8 mouse cellular contexts compared by ENCODE assay signal in the genomic region with DNA sequence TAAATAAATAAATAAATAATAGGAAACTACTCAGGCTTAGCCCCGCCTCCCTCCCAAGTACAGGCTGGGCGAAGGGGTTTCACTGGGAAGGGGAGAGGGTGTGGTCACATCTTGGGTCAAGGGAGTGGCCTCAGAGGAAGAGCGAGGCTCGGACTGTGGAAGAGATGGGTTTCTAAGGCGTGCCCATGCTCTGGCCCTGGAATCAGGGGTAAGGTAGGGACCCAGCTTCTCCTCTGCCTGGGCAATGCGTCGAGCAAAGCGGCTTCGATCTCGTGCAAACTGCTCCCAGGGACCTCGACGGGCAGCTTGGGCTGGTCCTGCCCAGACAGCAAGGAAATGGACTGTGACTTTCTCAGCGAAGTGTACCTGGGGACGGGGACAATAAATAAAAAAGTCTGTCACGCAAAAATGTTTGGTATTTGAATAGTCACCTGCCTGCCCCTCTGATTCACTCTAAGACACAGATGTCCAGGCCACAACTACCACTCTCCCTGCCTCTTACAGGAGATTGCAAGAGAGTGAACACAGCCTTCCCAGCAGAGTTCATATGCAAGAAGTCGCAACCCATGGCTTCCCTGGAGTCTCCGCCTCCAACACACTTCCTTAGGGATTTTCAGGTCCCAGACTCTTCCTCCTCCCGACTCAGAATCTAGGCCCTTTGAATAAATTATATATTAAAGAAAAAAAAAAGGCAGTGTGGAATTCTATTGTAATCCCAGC. TPM values are rescaled to one million over a fixed set of nuclear protein-coding genes. Genes with fewer than 3 reads are reported as not detected.
A peak's percentile ranks its signal among the peaks of the same experiment; 100 is the strongest.
DNase-seq lines count a peak whose midpoint lies in the region; ATAC-seq and TF ChIP-seq lines count a peak whose summit lies in the region.

No protein-coding gene starts in this region.

- H3K79me2 ChIP-seq in liver, adult 2 months (ENCODE audit: control insufficient read depth, insufficient read depth, low read length), result peaks cover 8% of the 10 kb centered on the region

- 64% methylated on average over 18 of the region's 18 CpGs for WGBS in heart, embryonic 12.5 days
- 69% methylated on average over 18 of the region's 18 CpGs for WGBS in embryonic facial prominence, embryonic 15.5 days
- 78% methylated on average over 18 of the region's 18 CpGs for WGBS in liver, adult 2 months

- H3K4me1 ChIP-seq in heart, embryonic 12.5 days (replicated peaks), result peaks cover 27% of the 10 kb centered on the region
- H3K4me1 ChIP-seq in ES-E14 (ENCODE audit: control insufficient read depth in 2 of 2, insufficient read depth in 2 of 2, low read length in 2 of 2, poor library complexity in 1 of 2), result peaks cover 2 to 26% of the 10 kb centered on the region in 2 experiments; a peak in 2 of 4 replicates
- peaks cover 36% of the 10 kb centered on the region for H3K4me1 ChIP-seq in embryonic facial prominence, embryonic 15.5 days
- peaks cover 11% of the 10 kb centered on the region for H3K4me1 ChIP-seq in liver, adult 2 months (ENCODE audit: control insufficient read depth, insufficient read depth, low read length)

- ATAC-seq in heart, embryonic 12.5 days (ENCODE audit: insufficient number of reproducible peaks, low FRiP score), result peak; percentile 46; the same call in 1 of the 2 replicates
- ATAC-seq in embryonic facial prominence, embryonic 15.5 days (ENCODE audit: insufficient number of reproducible peaks, low FRiP score, low TSS enrichment, low read depth), result no peak

- in situ Hi-C loops in ES-E14 (cut with MboI; ENCODE audit: low sequenced_read_pairs in 2 of 2, unreplicated experiment in 2 of 2), result no loop called here

- H3K9me3 ChIP-seq in heart, embryonic 12.5 days (replicated peaks), result no peaks in the 10 kb centered on the region
- no peaks in the 10 kb centered on the region for H3K9me3 ChIP-seq in ES-E14 (ENCODE audit: control insufficient read depth, insufficient read depth, low read depth, low read length)
- H3K9me3 ChIP-seq in embryonic facial prominence, embryonic 15.5 days (replicated peaks), result no peaks in the 10 kb centered on the region

- no peak for TF ChIP-seq CTCF in liver, adult 2 months (IDR thresholded peaks at IDR 0.05; ENCODE audit: low read depth, low read length)

- H3K4me2 ChIP-seq in heart, embryonic 12.5 days, result peak overlapping the region; percentile 77
- peak overlapping the region; percentile 11; the same call in 1 of the 2 replicates for H3K4me2 ChIP-seq in embryonic facial prominence, embryonic 15.5 days (replicated peaks)

- H3K36me3 ChIP-seq in heart, embryonic 12.5 days, result peaks cover 17% of the 10 kb centered on the region
- H3K36me3 ChIP-seq in ES-E14 (ENCODE audit: control insufficient read depth, insufficient read depth, low read length, poor library complexity, severe bottlenecking), result peaks cover 20% of the 10 kb centered on the region
- peaks cover 7% of the 10 kb centered on the region; the same call in 1 of the 2 replicates for H3K36me3 ChIP-seq in embryonic facial prominence, embryonic 15.5 days
- peaks cover 3% of the 10 kb centered on the region; the same call in 1 of the 2 replicates for H3K36me3 ChIP-seq in liver, adult 2 months (ENCODE audit: control insufficient read depth, insufficient read depth, low read length)

- peak overlapping the region; percentile 63 for H3K9ac ChIP-seq in heart, embryonic 12.5 days
- peak overlapping the region; percentile 20; the same call in 1 of the 2 replicates for H3K9ac ChIP-seq in ES-E14 (ENCODE audit: insufficient read depth, low read depth, low read length, poor library complexity, severe bottlenecking)
- no peak overlapping the region for H3K9ac ChIP-seq in embryonic facial prominence, embryonic 15.5 days
- no peak overlapping the region for H3K9ac ChIP-seq in liver, adult 2 months (ENCODE audit: low read depth, low read length)

- peak overlapping the region; percentile 72 for H3K27ac ChIP-seq in heart, embryonic 12.5 days (ENCODE audit: poor library complexity, severe bottlenecking)
- H3K27ac ChIP-seq in ES-E14 (ENCODE audit: insufficient read depth, low read depth, low read length, poor library complexity, severe bottlenecking), result peak overlapping the region; percentile 18; the same call in 1 of the 2 replicates
- H3K27ac ChIP-seq in embryonic facial prominence, embryonic 15.5 days (replicated peaks), result no peak overlapping the region
- H3K27ac ChIP-seq in liver, adult 2 months (replicated peaks; ENCODE audit: insufficient read depth, low read depth, low read length), result 0 out of 2 replicates have a peak overlapping the region, but pooled peaks have one; percentile 4

- TF ChIP-seq POLR2A in liver, adult 2 months (IDR thresholded peaks at IDR 0.05; ENCODE audit: extremely low read depth, insufficient read depth, low read length), result no peak

- H3K4me3 ChIP-seq in heart, embryonic 12.5 days, result peak overlapping the region; percentile 46
- peak overlapping the region; percentile 29 to 40 for H3K4me3 ChIP-seq in ES-E14 (ENCODE audit: insufficient read depth in 1 of 2, low read depth in 1 of 2, low read length in 2 of 2, poor library complexity in 1 of 2, severe bottlenecking in 1 of 2)
- peak overlapping the region; percentile 51 for H3K4me3 ChIP-seq in embryonic facial prominence, embryonic 15.5 days (replicated peaks)
- H3K4me3 ChIP-seq in liver, adult 2 months (ENCODE audit: insufficient read depth, low read depth, low read length), result peak overlapping the region; percentile 19; the same call in 1 of the 2 replicates

- DNase-seq in heart, adult 9 months (ENCODE audit: low spot score in 2 of 2), result no peak
- DNase-seq in ES-E14 (ENCODE audit: low read depth, low spot score), result no peak
- DNase-seq in liver, adult 2 months (ENCODE audit: extremely low read depth, low read depth, low spot score), result no peak
- no peak for DNase-seq in right cerebral cortex, adult 2 months (ENCODE audit: low spot score in 2 of 2)
- no peak for DNase-seq in adrenal gland, postnatal 10 days
- DNase-seq in layer of hippocampus, postnatal 10 days (ENCODE audit: low spot score in 2 of 2), result no peak

- H3K27me3 ChIP-seq in heart, embryonic 12.5 days (replicated peaks), result no peaks in the 10 kb centered on the region
- no peaks in the 10 kb centered on the region for H3K27me3 ChIP-seq in embryonic facial prominence, embryonic 15.5 days
- no peaks in the 10 kb centered on the region for H3K27me3 ChIP-seq in liver, adult 2 months (ENCODE audit: control insufficient read depth, insufficient read depth, low read length)

TF ChIP-seq in ES-E14, 5 proteins besides CTCF, POLR2A, EP300 and RAD21:
- TF ChIP-seq CHD2 (IDR thresholded peaks at IDR 0.05; ENCODE audit: low read depth, low read length) (no peak), HCFC1 (IDR thresholded peaks at IDR 0.05; ENCODE audit: borderline replicate concordance, insufficient read depth, low read length) (no peak), MAFK (IDR thresholded peaks at IDR 0.05; ENCODE audit: insufficient read depth, low read depth, low read length) (no peak), ZC3H11A (IDR thresholded peaks at IDR 0.05; ENCODE audit: borderline replicate concordance, low read depth, low read length) (no peak), ZNF384 (IDR thresholded peaks at IDR 0.05; ENCODE audit: low read depth, low read length) (no peak)
TF ChIP-seq in ES-E14: peak in this region for 0.

RNA-seq across cellular contexts. Expression of gene Ppp1r15a, which starts 3.0 kb away (rescaled TPM):
- 33.7 and 35.2 TPM in 2 replicates for polyA plus RNA-seq in heart, embryonic 12.5 days (2016; fragmentation: Nextera tagmentation; extraction: Ambion mirVana)
- total RNA-seq in ES-E14 (2012; rRNA removed), result 31.4 and 37.9 TPM in 2 replicates
- 27.5 and 29.6 TPM in 2 replicates for polyA plus RNA-seq in embryonic facial prominence, embryonic 15.5 days (2015; fragmentation: Nextera tagmentation; extraction: Ambion mirVana)
- 4.3 and 4.4 TPM in 2 replicates for total RNA-seq in liver, adult 2 months (2014; rRNA removed)
- 10.8 and 14.9 TPM in 2 replicates for polyA plus RNA-seq in liver, adult 2 months (2012; rRNA removed)
- total RNA-seq in adrenal gland, postnatal 10 days (2021), result 10 to 100 TPM; 28.0 to 48.2 TPM
- total RNA-seq in layer of hippocampus, postnatal 10 days (2021), result 10 to 100 TPM; 23.6 to 29.3 TPM

RNA-seq across cellular contexts. Expression of gene Plekha4, which starts 3.0 kb away (rescaled TPM):
- polyA plus RNA-seq in heart, embryonic 12.5 days (2016; fragmentation: Nextera tagmentation; extraction: Ambion mirVana), result 0.57 and 0.68 TPM in 2 replicates
- 17.8 and 20.2 TPM in 2 replicates for total RNA-seq in ES-E14 (2012; rRNA removed)
- 7.5 and 7.6 TPM in 2 replicates for polyA plus RNA-seq in embryonic facial prominence, embryonic 15.5 days (2015; fragmentation: Nextera tagmentation; extraction: Ambion mirVana)
- 0.55 and 0.60 TPM in 2 replicates for total RNA-seq in liver, adult 2 months (2014; rRNA removed)
- polyA plus RNA-seq in liver, adult 2 months (2012; rRNA removed), result 1.00 and 1.8 TPM in 2 replicates
- 1 to 10 TPM; 5.4 to 9.2 TPM for total RNA-seq in adrenal gland, postnatal 10 days (2021)
- total RNA-seq in layer of hippocampus, postnatal 10 days (2021), result under 1 TPM; 0.80 to 0.94 TPM

RNA-seq across cellular contexts. Expression of gene Nucb1, which starts 12.9 kb away (rescaled TPM):
- 176 and 185 TPM in 2 replicates for polyA plus RNA-seq in heart, embryonic 12.5 days (2016; fragmentation: Nextera tagmentation; extraction: Ambion mirVana)
- total RNA-seq in ES-E14 (2012; rRNA removed), result 131 and 178 TPM in 2 replicates
- polyA plus RNA-seq in embryonic facial prominence, embryonic 15.5 days (2015; fragmentation: Nextera tagmentation; extraction: Ambion mirVana), result 258 and 262 TPM in 2 replicates
- 68.1 and 84.8 TPM in 2 replicates for total RNA-seq in liver, adult 2 months (2014; rRNA removed)
- polyA plus RNA-seq in liver, adult 2 months (2012; rRNA removed), result 307 and 310 TPM in 2 replicates
- total RNA-seq in adrenal gland, postnatal 10 days (2021), result 100 to 1,000 TPM; 175 to 201 TPM
- total RNA-seq in layer of hippocampus, postnatal 10 days (2021), result 100 to 1,000 TPM; 107 to 117 TPM

RNA-seq across cellular contexts. Expression of gene Hsd17b14, which starts 31.6 kb away (rescaled TPM):
- 0.64 and 0.70 TPM in 2 replicates for polyA plus RNA-seq in heart, embryonic 12.5 days (2016; fragmentation: Nextera tagmentation; extraction: Ambion mirVana)
- total RNA-seq in ES-E14 (2012; rRNA removed), result 32.5 and 33.0 TPM in 2 replicates
- 2.1 and 3.3 TPM in 2 replicates for polyA plus RNA-seq in embryonic facial prominence, embryonic 15.5 days (2015; fragmentation: Nextera tagmentation; extraction: Ambion mirVana)
- not detected in 2 replicates for total RNA-seq in liver, adult 2 months (2014; rRNA removed)
- polyA plus RNA-seq in liver, adult 2 months (2012; rRNA removed), result not detected in 2 replicates
- 1 to 10 TPM in 1 of 2 experiments, under 1 TPM in 1; 0.93 to 1.4 TPM for total RNA-seq in adrenal gland, postnatal 10 days (2021)
- total RNA-seq in layer of hippocampus, postnatal 10 days (2021), result not detected

RNA-seq across cellular contexts. Expression of gene Dhdh, which starts 34.5 kb away (rescaled TPM):
- polyA plus RNA-seq in heart, embryonic 12.5 days (2016; fragmentation: Nextera tagmentation; extraction: Ambion mirVana), result 4.2 and 4.3 TPM in 2 replicates
- 3.6 and 5.3 TPM in 2 replicates for total RNA-seq in ES-E14 (2012; rRNA removed)
- polyA plus RNA-seq in embryonic facial prominence, embryonic 15.5 days (2015; fragmentation: Nextera tagmentation; extraction: Ambion mirVana), result 4.4 and 5.1 TPM in 2 replicates
- 73.7 and 79.3 TPM in 2 replicates for total RNA-seq in liver, adult 2 months (2014; rRNA removed)
- 37.2 and 37.7 TPM in 2 replicates for polyA plus RNA-seq in liver, adult 2 months (2012; rRNA removed)
- total RNA-seq in adrenal gland, postnatal 10 days (2021), result 10 to 100 TPM; 42.4 to 47.3 TPM
- total RNA-seq in layer of hippocampus, postnatal 10 days (2021), result 1 to 10 TPM; 2.0 to 2.6 TPM

Comparison
In these comparisons a context has a peak if more than half of its experiments do, and no peak if none do; other contexts are left out.
1. H3K9ac ChIP-seq: peak in heart, embryonic 12.5 days (single experiment) and ES-E14 (single experiment); none in embryonic facial prominence, embryonic 15.5 days (single experiment) and liver, adult 2 months (single experiment).
2. Peak in every context shown above with its lines, with median percentiles within 50 percentile points of each other: H3K4me3 ChIP-seq.